Mouse (Mus musculus) liver, embryonic 13.5 days (tissue): ENCODE measurements around the gene 2310022A10Rik. TPM values are rescaled to one million over a fixed set of nuclear protein-coding genes. Genes with fewer than 3 reads are reported as not detected.
A peak's percentile ranks its signal among the peaks of the same experiment; 100 is the strongest.

Experiments used
- ATAC-seq: fragments of 200-750 bp; cut with Nextera tagmentation; 2 replicates; pipeline ENCODE4 v1.8.0; 2017; ENCODE audit warnings: low read depth, mild to moderate bottlenecking, moderate number of reproducible peaks, moderate library complexity
- DNase-seq: peaks from one replicate; pipeline ENCODE4 v3.0.0; 2022
- H3K27ac ChIP-seq: fragments of 300-500 bp; sonication (generic); 2 replicates; pipeline ENCODE4 v1.5.1; 2015; ENCODE audit warnings: moderate library complexity, mild to moderate bottlenecking, inconsistent platforms
- H3K27me3 ChIP-seq: fragments of 300-500 bp; sonication (generic); 2 replicates; pipeline ENCODE4 v1.6.1; 2015; ENCODE audit warnings: mild to moderate bottlenecking, inconsistent platforms
- H3K36me3 ChIP-seq: fragments of 300-500 bp; sonication (generic); 2 replicates; pipeline ENCODE4 v1.6.1; 2015; ENCODE audit warnings: mild to moderate bottlenecking, inconsistent platforms
- H3K4me1 ChIP-seq: fragments of 300-500 bp; sonication (generic); replicated peaks from 2 replicates; pipeline ENCODE4 v1.6.1; 2015; ENCODE audit warnings: inconsistent platforms
- H3K4me2 ChIP-seq: fragments of 300-500 bp; sonication (generic); 2 replicates; pipeline ENCODE4 v1.6.1; 2015; ENCODE audit warnings: inconsistent platforms, mild to moderate bottlenecking, moderate library complexity
- H3K4me3 ChIP-seq: fragments of 300-500 bp; sonication (generic); replicated peaks from 2 replicates; pipeline ENCODE4 v1.5.1; 2015; ENCODE audit warnings: mild to moderate bottlenecking, inconsistent platforms
- H3K9ac ChIP-seq: fragments of 300-500 bp; sonication (generic); 2 replicates; pipeline ENCODE4 v1.6.1; 2015; ENCODE audit warnings: mild to moderate bottlenecking, inconsistent platforms
- H3K9me3 ChIP-seq: fragments of 300-500 bp; sonication (generic); replicated peaks from 2 replicates; pipeline ENCODE4 v1.6.1; 2016; ENCODE audit warnings: inconsistent platforms
- WGBS: fragments of 180-500 bp; shearing (Covaris S2); methylation state at CpG from one replicate; pipeline ENCODE4 v1.1.7; 2015; ENCODE audit not compliant: insufficient replicate concordance; 5-methylcytosine and 5-hydroxymethylcytosine counted together
- polyA plus RNA-seq: library from polyadenylated mRNA; unstranded; fragments of >200 nt; fragmentation: Nextera tagmentation; extraction: Ambion mirVana; gene quantifications from 2 replicates; pipeline ENCODE4 v1.2.1, GENCODE M21; 2015

Gene 2310022A10Rik
- polyA plus RNA-seq, 1 experiment from 2014 or later = 19.7 TPM

- Histone ChIP-seq H3K36me3 (peaks cover 85% of the 10 kb centered on the region), H3K27ac (no peak overlapping the region), H3K4me1 (no peaks in the 10 kb centered on the region), H3K4me3 (no peak overlapping the region), H3K9me3 (no peaks in the 10 kb centered on the region), H3K4me2 (no peak overlapping the region), H3K9ac (no peak overlapping the region), H3K27me3 (no peaks in the 10 kb centered on the region)
- DNase-seq (no peak), ATAC-seq (no peak)
- WGBS = 83% methylated on average over 4 of the region's 4 CpGs
Measured at GRCm38 (mm10) chr7:27572133-27572532, 19.1 kb downstream of the 2310022A10Rik start.

- H3K27ac ChIP-seq = no peak overlapping the region
- no peak for ATAC-seq
- H3K27me3 ChIP-seq = no peaks in the 10 kb centered on the region
- H3K9me3 ChIP-seq = no peaks in the 10 kb centered on the region
- H3K36me3 ChIP-seq = peaks cover 84% of the 10 kb centered on the region
- H3K4me2 ChIP-seq = no peak overlapping the region
- 85% methylated on average over 14 of the region's 14 CpGs for WGBS
- no peak for DNase-seq
- H3K9ac ChIP-seq = no peak overlapping the region
- H3K4me1 ChIP-seq = no peaks in the 10 kb centered on the region
- H3K4me3 ChIP-seq = no peak overlapping the region
Measured at GRCm38 (mm10) chr7:27574124-27574880, 21.3 kb downstream of the 2310022A10Rik start.

GRCm38 (mm10) chr7:27576914-27577313, 23.9 kb downstream of the 2310022A10Rik start:
- Histone ChIP-seq H3K9me3 (no peaks in the 10 kb centered on the region), H3K36me3 (peaks cover 88% of the 10 kb centered on the region), H3K4me1 (no peaks in the 10 kb centered on the region), H3K27ac (no peak overlapping the region), H3K27me3 (no peaks in the 10 kb centered on the region), H3K9ac (no peak overlapping the region), H3K4me3 (no peak overlapping the region), H3K4me2 (no peak overlapping the region)
- DNase-seq (no peak), ATAC-seq (no peak)
- 55% methylated on average over 6 of the region's 6 CpGs for WGBS

- no peak overlapping the region for H3K27ac ChIP-seq
- H3K4me3 ChIP-seq = no peak overlapping the region
- H3K4me1 ChIP-seq = no peaks in the 10 kb centered on the region
- no peak for DNase-seq
- no peak overlapping the region for H3K4me2 ChIP-seq
- no peak overlapping the region for H3K9ac ChIP-seq
- peaks cover 87% of the 10 kb centered on the region for H3K36me3 ChIP-seq
- WGBS = 85% methylated on average over 6 of the region's 6 CpGs
- no peak for ATAC-seq
- no peaks in the 10 kb centered on the region for H3K9me3 ChIP-seq
- no peaks in the 10 kb centered on the region for H3K27me3 ChIP-seq
Measured at GRCm38 (mm10) chr7:27577589-27577988, 24.6 kb downstream of the 2310022A10Rik start.

- H3K9ac ChIP-seq = no peak overlapping the region
- no peak overlapping the region for H3K27ac ChIP-seq
- H3K4me2 ChIP-seq = no peak overlapping the region
- H3K4me1 ChIP-seq = no peaks in the 10 kb centered on the region
- DNase-seq (no peak), ATAC-seq (no peak)
- 85% methylated on average over 7 of the region's 7 CpGs for WGBS
- no peaks in the 10 kb centered on the region for H3K27me3 ChIP-seq
- no peaks in the 10 kb centered on the region for H3K9me3 ChIP-seq
- peaks cover 90% of the 10 kb centered on the region for H3K36me3 ChIP-seq
- H3K4me3 ChIP-seq = no peak overlapping the region
Measured at GRCm38 (mm10) chr7:27578465-27578864, 25.4 kb downstream of the 2310022A10Rik start.

- 83% methylated on average over 14 of the region's 14 CpGs for WGBS
- no peak overlapping the region for H3K4me3 ChIP-seq
- no peak overlapping the region for H3K4me2 ChIP-seq
- H3K9ac ChIP-seq = no peak overlapping the region
- DNase-seq (no peak), ATAC-seq (no peak)
- H3K4me1 ChIP-seq = no peaks in the 10 kb centered on the region
- no peaks in the 10 kb centered on the region for H3K27me3 ChIP-seq
- H3K36me3 ChIP-seq = peaks cover 82% of the 10 kb centered on the region
- no peaks in the 10 kb centered on the region for H3K9me3 ChIP-seq
- H3K27ac ChIP-seq = no peak overlapping the region
Measured at GRCm38 (mm10) chr7:27580380-27581174, 27.5 kb downstream of the 2310022A10Rik start.

- 78% methylated on average over 2 of the region's 2 CpGs for WGBS
- H3K4me2 ChIP-seq = no peak overlapping the region
- no peak overlapping the region for H3K9ac ChIP-seq
- no peaks in the 10 kb centered on the region for H3K27me3 ChIP-seq
- H3K4me1 ChIP-seq = peaks cover 5% of the 10 kb centered on the region; the same call in 1 of the 2 replicates
- H3K4me3 ChIP-seq = no peak overlapping the region
- no peaks in the 10 kb centered on the region for H3K9me3 ChIP-seq
- DNase-seq (no peak), ATAC-seq (no peak)
- H3K36me3 ChIP-seq = peaks cover 22% of the 10 kb centered on the region
- no peak overlapping the region; the same call in 1 of the 2 replicates for H3K27ac ChIP-seq
Measured at GRCm38 (mm10) chr7:27586861-27587260, 33.8 kb downstream of the 2310022A10Rik start.

- WGBS = 78% methylated on average over 2 of the region's 2 CpGs
- DNase-seq (no peak), ATAC-seq (no peak)
- Histone ChIP-seq H3K9me3 (no peaks in the 10 kb centered on the region), H3K4me1 (peaks cover 12% of the 10 kb centered on the region), H3K36me3 (peaks cover 14% of the 10 kb centered on the region), H3K4me2 (no peak overlapping the region), H3K27me3 (no peaks in the 10 kb centered on the region), H3K27ac (no peak overlapping the region), H3K4me3 (no peak overlapping the region), H3K9ac (no peak overlapping the region)
Measured at GRCm38 (mm10) chr7:27587741-27588140, 34.7 kb downstream of the 2310022A10Rik start.

GRCm38 (mm10) chr7:27590088-27590487, 37.1 kb downstream of the 2310022A10Rik start:
- WGBS = 91% methylated on average over 4 of the region's 4 CpGs
- H3K9ac ChIP-seq = no peak overlapping the region
- H3K4me3 ChIP-seq = no peak overlapping the region
- H3K4me2 ChIP-seq = no peak overlapping the region
- H3K4me1 ChIP-seq = peaks cover 35% of the 10 kb centered on the region
- H3K27me3 ChIP-seq = no peaks in the 10 kb centered on the region
- H3K9me3 ChIP-seq = no peaks in the 10 kb centered on the region
- no peak overlapping the region for H3K27ac ChIP-seq
- H3K36me3 ChIP-seq = peaks cover 16% of the 10 kb centered on the region; the same call in 1 of the 2 replicates
- ATAC-seq = no peak
- no peak for DNase-seq

- H3K27ac ChIP-seq = peak overlapping the region; percentile 99
- peaks cover 10% of the 10 kb centered on the region; the same call in 1 of the 2 replicates for H3K36me3 ChIP-seq
- H3K4me2 ChIP-seq = peak overlapping the region; percentile 93
- DNase-seq = no peak
- peaks cover 41% of the 10 kb centered on the region for H3K4me1 ChIP-seq
- 48% methylated on average over 4 of the region's 4 CpGs for WGBS
- peak overlapping the region; percentile 90 for H3K9ac ChIP-seq
- ATAC-seq = no peak
- H3K27me3 ChIP-seq = no peaks in the 10 kb centered on the region
- peak overlapping the region; percentile 73 for H3K4me3 ChIP-seq
- no peaks in the 10 kb centered on the region for H3K9me3 ChIP-seq
Measured at GRCm38 (mm10) chr7:27590566-27591213, 37.7 kb downstream of the 2310022A10Rik start.
